In the genomic region with DNA sequence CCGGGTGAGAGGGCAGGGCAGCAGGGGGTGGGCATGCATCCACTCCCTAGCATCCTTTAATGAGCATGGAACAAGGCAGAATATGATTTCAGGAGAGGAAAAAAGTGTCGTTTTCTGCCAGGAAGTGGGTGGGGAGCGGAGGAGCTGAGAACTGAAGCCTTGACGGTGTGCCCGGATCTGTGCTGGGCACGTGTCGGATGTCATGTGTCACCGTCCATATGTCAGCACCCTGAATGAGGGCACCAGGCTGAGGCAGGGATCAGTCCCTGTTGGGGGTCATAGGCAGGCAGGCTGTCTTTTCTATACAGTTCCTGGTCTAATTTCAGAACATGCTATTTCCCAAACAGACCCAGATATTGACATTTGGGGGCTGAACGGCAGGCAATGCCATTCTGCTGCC, we compare ENCODE assay signal across 11 mouse cellular contexts.
DNase-seq lines count a peak whose midpoint lies in the region; ATAC-seq lines count a peak whose summit lies in the region.
"Had no signal": no experiment of that assay in that cellular context is flagged by ENCODE, and none has a peak within 500 bp of the region (broad histone marks: within the 10 kb centered on the region; RNA-seq: fewer than 3 reads in every experiment).

No protein-coding gene starts in this region.

- no peaks in the 10 kb centered on the region for H3K36me3 ChIP-seq in midbrain, embryonic 11.5 days (ENCODE audit: control insufficient read depth, insufficient read depth, low read length)
- no peaks in the 10 kb centered on the region for H3K36me3 ChIP-seq in midbrain, embryonic 16.5 days (ENCODE audit: control insufficient read depth, insufficient read depth, low read length)
- no peaks in the 10 kb centered on the region for H3K36me3 ChIP-seq in midbrain, embryonic 14.5 days (ENCODE audit: control insufficient read depth, insufficient read depth, low read length)
- H3K36me3 ChIP-seq: hindbrain, embryonic 13.5 days had no signal

- H3K4me3 ChIP-seq in midbrain, embryonic 11.5 days (ENCODE audit: low read depth, low read length) = no peak overlapping the region
- H3K4me3 ChIP-seq in midbrain, embryonic 16.5 days (ENCODE audit: low read depth, low read length) = no peak overlapping the region
- H3K4me3 ChIP-seq in midbrain, embryonic 14.5 days (replicated peaks; ENCODE audit: low read depth, low read length) = no peak overlapping the region
- H3K4me3 ChIP-seq: hindbrain, embryonic 13.5 days had no signal

- no peak overlapping the region for H3K27ac ChIP-seq in midbrain, embryonic 11.5 days (ENCODE audit: low read depth, low read length)
- H3K27ac ChIP-seq in midbrain, embryonic 16.5 days (ENCODE audit: low read length) = no peak overlapping the region
- no peak overlapping the region for H3K27ac ChIP-seq in midbrain, embryonic 14.5 days (replicated peaks; ENCODE audit: low read depth, low read length)
- H3K27ac ChIP-seq: hindbrain, embryonic 13.5 days; macrophage had no signal

- WGBS in midbrain, embryonic 11.5 days = 84% methylated on average over 9 of the region's 9 CpGs
- 85% methylated on average over 9 of the region's 9 CpGs for WGBS in midbrain, embryonic 16.5 days
- WGBS in midbrain, embryonic 14.5 days = 85% methylated on average over 9 of the region's 9 CpGs

- ATAC-seq in midbrain, embryonic 11.5 days (ENCODE audit: low FRiP score) = no peak
- no peak for ATAC-seq in midbrain, embryonic 16.5 days
- no peak for ATAC-seq in midbrain, embryonic 14.5 days (ENCODE audit: low FRiP score, low TSS enrichment)

- H3K4me1 ChIP-seq in midbrain, embryonic 11.5 days (ENCODE audit: control insufficient read depth, insufficient read depth, low read length) = no peaks in the 10 kb centered on the region
- H3K4me1 ChIP-seq in midbrain, embryonic 16.5 days (ENCODE audit: control insufficient read depth, insufficient read depth, low read length) = no peaks in the 10 kb centered on the region
- H3K4me1 ChIP-seq in midbrain, embryonic 14.5 days (ENCODE audit: control insufficient read depth, insufficient read depth, low read length) = no peaks in the 10 kb centered on the region

- H3K27me3 ChIP-seq in midbrain, embryonic 11.5 days (ENCODE audit: control insufficient read depth, insufficient read depth, low read length) = no peaks in the 10 kb centered on the region
- H3K27me3 ChIP-seq in midbrain, embryonic 16.5 days (ENCODE audit: control insufficient read depth, insufficient read depth, low read depth, low read length) = no peaks in the 10 kb centered on the region
- no peaks in the 10 kb centered on the region for H3K27me3 ChIP-seq in midbrain, embryonic 14.5 days (ENCODE audit: control insufficient read depth, insufficient read depth, low read length)

- H3K4me2 ChIP-seq in midbrain, embryonic 11.5 days = no peak overlapping the region
- no peak overlapping the region for H3K4me2 ChIP-seq in midbrain, embryonic 16.5 days (ENCODE audit: low read length)
- H3K4me2 ChIP-seq in midbrain, embryonic 14.5 days (ENCODE audit: low read length) = no peak overlapping the region
- H3K4me2 ChIP-seq: hindbrain, embryonic 13.5 days had no signal

- H3K9me3 ChIP-seq in midbrain, embryonic 11.5 days (ENCODE audit: control insufficient read depth, low read length) = peaks cover 5% of the 10 kb centered on the region
- H3K9me3 ChIP-seq in midbrain, embryonic 16.5 days (replicated peaks; ENCODE audit: control insufficient read depth, low read length, poor library complexity, severe bottlenecking) = no peaks in the 10 kb centered on the region; the same call in 1 of the 2 replicates
- peaks cover 8% of the 10 kb centered on the region for H3K9me3 ChIP-seq in midbrain, embryonic 14.5 days (ENCODE audit: control insufficient read depth, low read length)

- peak; percentile 61 for DNase-seq in midbrain, embryonic 11.5 days (ENCODE audit: low spot score, missing footprints)
- DNase-seq in frontal cortex, postnatal 10 days (ENCODE audit: low spot score in 2 of 2) = peak; percentile 11 to 15
- peak; percentile 11 to 22 for DNase-seq in layer of hippocampus, postnatal 25 days (ENCODE audit: extremely low spot score in 1 of 2, low spot score in 1 of 2)
- no peak for DNase-seq in urinary bladder, adult 18-20 months (ENCODE audit: low spot score in 2 of 2)
- DNase-seq in adrenal gland, postnatal 4 days (ENCODE audit: low spot score in 2 of 2) = no peak
- no peak for DNase-seq in urinary bladder, postnatal 14 days (ENCODE audit: low spot score)
- DNase-seq in midbrain, embryonic 14.5 days = no peak
- DNase-seq: kidney, adult 18-20 months had no signal

- H3K9ac ChIP-seq in midbrain, embryonic 11.5 days (ENCODE audit: low read length) = no peak overlapping the region
- no peak overlapping the region for H3K9ac ChIP-seq in midbrain, embryonic 16.5 days (ENCODE audit: low read depth, low read length)
- no peak overlapping the region for H3K9ac ChIP-seq in midbrain, embryonic 14.5 days (replicated peaks; ENCODE audit: low read length)
- H3K9ac ChIP-seq: hindbrain, embryonic 13.5 days had no signal

Comparison
In these comparisons a context has a peak if more than half of its experiments do, and no peak if none do; other contexts are left out.
1. DNase-seq: peak in midbrain, embryonic 11.5 days (single experiment), frontal cortex, postnatal 10 days (2 of 2) and layer of hippocampus, postnatal 25 days (2 of 2); none in urinary bladder, adult 18-20 months (0 of 2), adrenal gland, postnatal 4 days (0 of 2), urinary bladder, postnatal 14 days (single experiment) and midbrain, embryonic 14.5 days (single experiment).